ENCODE assay signal across 23 mouse cellular contexts in the genomic region with DNA sequence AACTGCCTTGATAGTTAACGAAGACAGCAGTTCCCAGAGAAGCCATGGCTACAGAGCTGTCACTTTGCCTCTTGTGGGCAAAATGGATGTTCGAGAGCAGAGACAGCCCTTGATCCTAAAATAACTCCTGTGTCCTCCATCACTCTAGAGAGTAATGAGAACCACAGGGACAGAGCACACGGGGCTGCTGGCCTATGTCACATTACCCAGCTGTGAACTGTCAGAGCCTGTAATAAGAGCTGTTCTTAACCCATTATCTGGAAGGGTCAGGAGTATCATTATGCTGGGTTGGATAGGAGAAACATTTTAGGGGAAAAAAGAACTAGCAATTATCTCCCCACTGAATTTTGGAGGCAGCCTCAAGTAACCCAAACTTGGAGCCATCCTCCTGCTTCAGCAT. TPM values are rescaled to one million over a fixed set of nuclear protein-coding genes. Genes with fewer than 3 reads are reported as not detected.
DNase-seq lines count a peak whose midpoint lies in the region; ATAC-seq and TF ChIP-seq lines count a peak whose summit lies in the region.
"Had no signal": no experiment of that assay in that cellular context is flagged by ENCODE, and none has a peak within 500 bp of the region (broad histone marks: within the 10 kb centered on the region; RNA-seq: fewer than 3 reads in every experiment).

No protein-coding gene starts in this region.

- H3K27ac ChIP-seq in heart, embryonic 10.5 days: peak overlapping the region; percentile 52; the same call in 1 of the 2 replicates
- H3K27ac ChIP-seq in heart, embryonic 14.5 days (replicated peaks in 1 of 2; ENCODE audit: control insufficient read depth in 1 of 2, insufficient read depth in 1 of 2, low read depth in 2 of 2, low read length in 2 of 2): peak overlapping the region; percentile 10 to 60; a peak in 3 of 4 replicates
- H3K27ac ChIP-seq in testis, adult 2 months (ENCODE audit: control insufficient read depth, insufficient read depth, low read depth, low read length): peak overlapping the region; percentile 73; the same call in 1 of the 2 replicates
- H3K27ac ChIP-seq: forebrain, embryonic 12.5 days; heart, embryonic 15.5 days; hindbrain, embryonic 13.5 days; hindbrain, postnatal 0 days had no signal

- no peaks in the 10 kb centered on the region for H3K36me3 ChIP-seq in heart, embryonic 10.5 days
- no peaks in the 10 kb centered on the region for H3K36me3 ChIP-seq in heart, embryonic 14.5 days (ENCODE audit: control insufficient read depth, insufficient read depth, low read length)
- H3K36me3 ChIP-seq in testis, adult 2 months (ENCODE audit: control insufficient read depth, insufficient read depth, low read length): no peaks in the 10 kb centered on the region
- H3K36me3 ChIP-seq: forebrain, embryonic 12.5 days; heart, embryonic 15.5 days; hindbrain, embryonic 13.5 days had no signal

- H3K4me3 ChIP-seq in heart, embryonic 10.5 days: no peak overlapping the region
- no peak overlapping the region for H3K4me3 ChIP-seq in heart, embryonic 14.5 days (ENCODE audit: control insufficient read depth in 1 of 2, insufficient read depth in 1 of 2, low read depth in 1 of 2, low read length in 2 of 2)
- peak overlapping the region; percentile 78 for H3K4me3 ChIP-seq in testis, adult 2 months (ENCODE audit: control insufficient read depth, low read depth, low read length)
- H3K4me3 ChIP-seq: forebrain, embryonic 12.5 days; heart, embryonic 15.5 days; hindbrain, embryonic 13.5 days had no signal

- 17% methylated on average over 3 of the region's 3 CpGs for WGBS in heart, embryonic 10.5 days
- whole genome bisulfite sequencing in heart, embryonic 14.5 days: 20% methylated on average over 3 of the region's 3 CpGs

- no peaks in the 10 kb centered on the region for H3K9me3 ChIP-seq in heart, embryonic 10.5 days
- no peaks in the 10 kb centered on the region for H3K9me3 ChIP-seq in heart, embryonic 14.5 days (ENCODE audit: control insufficient read depth, low read length)
- H3K9me3 ChIP-seq: forebrain, embryonic 12.5 days; heart, embryonic 15.5 days; hindbrain, embryonic 13.5 days had no signal

- ATAC-seq in heart, embryonic 14.5 days (ENCODE audit: insufficient number of reproducible peaks, insufficient read depth, low FRiP score, low read depth): no peak
- ATAC-seq: activated CD4-positive, CD25-positive, alpha-beta regulatory T cell, adult 4 months; forebrain, postnatal 0 days; hindbrain, postnatal 0 days; Patski had no signal

- no peaks in the 10 kb centered on the region for H3K27me3 ChIP-seq in heart, embryonic 10.5 days (ENCODE audit: insufficient read depth, poor library complexity, severe bottlenecking)
- no peaks in the 10 kb centered on the region for H3K27me3 ChIP-seq in heart, embryonic 14.5 days (ENCODE audit: control insufficient read depth, insufficient read depth, low read length)
- H3K27me3 ChIP-seq in testis, adult 2 months (ENCODE audit: control insufficient read depth, insufficient read depth, low read length): no peaks in the 10 kb centered on the region
- H3K27me3 ChIP-seq: heart, embryonic 15.5 days; hindbrain, embryonic 13.5 days; Patski had no signal

- H3K4me1 ChIP-seq in heart, embryonic 10.5 days: peaks cover 25% of the 10 kb centered on the region
- peaks cover 5 to 19% of the 10 kb centered on the region in 2 experiments for H3K4me1 ChIP-seq in heart, embryonic 14.5 days (ENCODE audit: control insufficient read depth in 2 of 2, insufficient read depth in 2 of 2, low read length in 2 of 2)
- no peaks in the 10 kb centered on the region for H3K4me1 ChIP-seq in testis, adult 2 months (ENCODE audit: control insufficient read depth, insufficient read depth, low read length)
- H3K4me1 ChIP-seq: forebrain, embryonic 12.5 days had no signal

- no peak overlapping the region for H3K4me2 ChIP-seq in heart, embryonic 14.5 days (ENCODE audit: low read length)
- H3K4me2 ChIP-seq: forebrain, embryonic 12.5 days; heart, embryonic 15.5 days; hindbrain, embryonic 13.5 days had no signal

- DNase-seq in heart, embryonic 10.5 days (ENCODE audit: low spot score): no peak
- no peak for DNase-seq in heart, adult 9 months (ENCODE audit: low spot score in 2 of 2)
- DNase-seq in heart, adult 18-20 months: no peak
- DNase-seq in testis, postnatal 10 days (ENCODE audit: low spot score): no peak
- DNase-seq in yolk sac, embryonic 10.5 days (ENCODE audit: low spot score): no peak
- DNase-seq: adrenal gland, postnatal 14 days; cerebellum, adult 18-20 months; cerebellum, adult 9-11 months; cerebellum, postnatal 36 days; forebrain, postnatal 0 days; gastrocnemius, postnatal 14 days; kidney, adult 11 months had no signal

- H3K9ac ChIP-seq in heart, embryonic 14.5 days (ENCODE audit: low read length): peak overlapping the region; percentile 13; the same call in 1 of the 2 replicates
- H3K9ac ChIP-seq: forebrain, embryonic 12.5 days; forebrain, postnatal 0 days; heart, embryonic 15.5 days; hindbrain, embryonic 13.5 days had no signal

- no peak for TF ChIP-seq POLR2A in testis, adult 2 months (IDR thresholded peaks at IDR 0.05; ENCODE audit: control insufficient read depth, low read depth, low read length)

- TF ChIP-seq CTCF in testis, adult 2 months (IDR thresholded peaks at IDR 0.05; ENCODE audit: control insufficient read depth, insufficient read depth, insufficient replicate concordance, low read depth, low read length): no peak

RNA-seq across cellular contexts. Expression of gene Cfap126, which starts 7.2 kb away (rescaled TPM):
- polyA plus RNA-seq in heart, embryonic 10.5 days (2016; fragmentation: Nextera tagmentation; extraction: Ambion mirVana): 1.6 and 3.7 TPM in 2 replicates
- 3.0 and 4.7 TPM in 2 replicates for polyA plus RNA-seq in heart, embryonic 14.5 days (2014; fragmentation: Nextera tagmentation; extraction: Ambion mirVana)
- total RNA-seq in heart, adult 18-20 months (2021): 1 to 10 TPM in 1 of 2 experiments, under 1 TPM in 1; 0.60 to 1.4 TPM
- polyA plus RNA-seq in testis, adult 2 months (2012; rRNA removed): 309 and 314 TPM in 2 replicates

RNA-seq across cellular contexts. Expression of gene Sdhc, which starts 29.5 kb away (rescaled TPM):
- 361 and 463 TPM in 2 replicates for polyA plus RNA-seq in heart, embryonic 10.5 days (2016; fragmentation: Nextera tagmentation; extraction: Ambion mirVana)
- 622 and 642 TPM in 2 replicates for polyA plus RNA-seq in heart, embryonic 14.5 days (2014; fragmentation: Nextera tagmentation; extraction: Ambion mirVana)
- total RNA-seq in heart, adult 18-20 months (2021): 1,000 to 10,000 TPM; 1,188 to 1,220 TPM
- 85.3 and 105 TPM in 2 replicates for polyA plus RNA-seq in testis, adult 2 months (2012; rRNA removed)

RNA-seq across cellular contexts. Expression of gene Mpz, which starts 29.6 kb away (rescaled TPM):
- 0.06 and 0.14 TPM in 2 replicates for polyA plus RNA-seq in heart, embryonic 10.5 days (2016; fragmentation: Nextera tagmentation; extraction: Ambion mirVana)
- polyA plus RNA-seq in heart, embryonic 14.5 days (2014; fragmentation: Nextera tagmentation; extraction: Ambion mirVana): not detected in 2 replicates
- under 1 TPM; 0.55 to 0.75 TPM for total RNA-seq in heart, adult 18-20 months (2021)
- 2.8 and 3.0 TPM in 2 replicates for polyA plus RNA-seq in testis, adult 2 months (2012; rRNA removed)
- total RNA-seq: hematopoietic stem cell, adult 5-6 weeks; MEL had no signal
- polyA plus RNA-seq: activated CD4-positive, CD25-positive, alpha-beta regulatory T cell, adult 4 months had no signal

RNA-seq across cellular contexts. Expression of gene Fcgr3, which starts 56.2 kb away (rescaled TPM):
- 1.3 and 4.1 TPM in 2 replicates for polyA plus RNA-seq in heart, embryonic 10.5 days (2016; fragmentation: Nextera tagmentation; extraction: Ambion mirVana)
- polyA plus RNA-seq in heart, embryonic 14.5 days (2014; fragmentation: Nextera tagmentation; extraction: Ambion mirVana): 9.7 and 9.8 TPM in 2 replicates
- total RNA-seq in heart, adult 18-20 months (2021): 10 to 100 TPM; 12.7 to 12.9 TPM
- 30.9 and 52.1 TPM in 2 replicates for polyA plus RNA-seq in testis, adult 2 months (2012; rRNA removed)
- polyA plus RNA-seq: C2C12 had no signal

Comparison
In these comparisons a context has a peak if more than half of its experiments do, and no peak if none do; other contexts are left out.
1. RNA of gene Cfap126, which starts 7.2 kb away (polyA plus RNA-seq): 309 to 314 TPM in testis, adult 2 months; 3.0 to 4.7 TPM in heart, embryonic 14.5 days and 1.6 to 3.7 TPM in heart, embryonic 10.5 days; every median in the first group is over 10 times any median in the second.
2. Peak in every context shown above with its lines, with median percentiles within 50 percentile points of each other: H3K27ac ChIP-seq.